Mouse (Mus musculus) C2C12 (cell line): Measurements from ENCODE around the gene Snx5. TPM values are rescaled to one million over a fixed set of nuclear protein-coding genes. Genes with fewer than 3 reads are reported as not detected.
A peak's percentile ranks its signal among the peaks of the same experiment; 100 is the strongest.

Experiments used
- H3K27me3 ChIP-seq: one replicate; pipeline ENCODE4 v1.6.1; 2011; ENCODE audit not compliant: control insufficient read depth, insufficient read depth, insufficient read length
- H3K36me3 ChIP-seq: one replicate; pipeline ENCODE4 v1.6.1; 2011; ENCODE audit not compliant: control insufficient read depth, insufficient read depth
- H3K4me3 ChIP-seq: one replicate; pipeline ENCODE4 v1.5.1; 2011; ENCODE audit warnings: mild to moderate bottlenecking, control low read depth; ENCODE audit not compliant: poor library complexity, insufficient read depth, severe bottlenecking
- H3K79me2 ChIP-seq: one replicate; pipeline ENCODE4 v1.6.1; 2011; ENCODE audit not compliant: control insufficient read depth, insufficient read depth
- H3K79me3 ChIP-seq: one replicate; pipeline ENCODE4 v1.6.1; 2011; ENCODE audit warnings: low read depth, control low read depth
- H3ac ChIP-seq: one replicate; pipeline ENCODE3; 2011; ENCODE audit warnings: low read depth; ENCODE audit not compliant: control insufficient read depth, insufficient read length
- CEBPB ChIP-seq: IDR thresholded peaks from one replicate; pipeline ENCODE4 v1.6.1; 2011; ENCODE audit warnings: low read depth, mild to moderate bottlenecking, control low read depth, moderate library complexity
- CTCF ChIP-seq: IDR thresholded peaks from one replicate; pipeline ENCODE4 v1.5.1; 2011; ENCODE audit not compliant: control insufficient read depth, insufficient read depth, insufficient read length
- FOSL1 ChIP-seq: IDR thresholded peaks from one replicate; pipeline ENCODE4 v1.8.0; 2011; ENCODE audit warnings: mild to moderate bottlenecking, low read length; ENCODE audit not compliant: poor library complexity, insufficient read depth, severe bottlenecking
- MAX ChIP-seq: IDR thresholded peaks from one replicate; pipeline ENCODE4 v1.6.1; 2011; ENCODE audit warnings: mild to moderate bottlenecking, control low read depth
- MYOD1 ChIP-seq: IDR thresholded peaks from one replicate; pipeline ENCODE4 v1.6.1; 2011; ENCODE audit warnings: low read depth; ENCODE audit not compliant: control insufficient read depth, insufficient read length
- MYOG ChIP-seq: IDR thresholded peaks from one replicate; pipeline ENCODE4 v1.6.1; 2011; ENCODE audit not compliant: control insufficient read depth, insufficient read length; ENCODE audit errors: extremely low read depth
- USF1 ChIP-seq: IDR thresholded peaks from one replicate; pipeline ENCODE4 v1.6.1; 2011; ENCODE audit warnings: low read depth, mild to moderate bottlenecking, control low read depth, moderate library complexity
- polyA plus RNA-seq: library from polyadenylated mRNA; unstranded; fragments of >200 nt; fragmentation: generic; extraction: Trizol; gene quantifications from one replicate; pipeline ENCODE4 v1.2.1, GENCODE M21; 2012; ENCODE audit warnings: missing spikeins

The Snx5 gene
- polyA plus RNA-seq, 1 experiment = 87.4 TPM

- no peak overlapping the region for H3K4me3 ChIP-seq
- no peak overlapping the region for H3ac ChIP-seq
- H3K79me3 ChIP-seq = no peaks in the 10 kb centered on the region
- TF ChIP-seq CTCF (no peak), MYOG (no peak), MAX (no peak), MYOD1 (no peak), FOSL1 (no peak), CEBPB (no peak), USF1 (no peak)
- H3K79me2 ChIP-seq = no peaks in the 10 kb centered on the region
- no peaks in the 10 kb centered on the region for H3K27me3 ChIP-seq
- H3K36me3 ChIP-seq = no peaks in the 10 kb centered on the region
These were observed 40.2 kb downstream of the Snx5 start for GRCm38 (mm10) chr2:144230498-144230897.

GRCm38 (mm10) chr2:144229647-144230046 lies 41.1 kb downstream of the Snx5 start:
- TF ChIP-seq CTCF (no peak), USF1 (no peak), MAX (no peak)
- Histone ChIP-seq H3K79me3 (no peaks in the 10 kb centered on the region), H3K79me2 (no peaks in the 10 kb centered on the region), H3K4me3 (no peak overlapping the region), H3K27me3 (no peaks in the 10 kb centered on the region), H3K36me3 (no peaks in the 10 kb centered on the region), H3ac (no peak overlapping the region)

GRCm38 (mm10) chr2:144228521-144229346 lies 42.0 kb downstream of the Snx5 start:
- no peaks in the 10 kb centered on the region for H3K27me3 ChIP-seq
- no peaks in the 10 kb centered on the region for H3K79me2 ChIP-seq
- H3K4me3 ChIP-seq = no peak overlapping the region
- no peaks in the 10 kb centered on the region for H3K79me3 ChIP-seq
- no peak overlapping the region for H3ac ChIP-seq
- TF ChIP-seq CEBPB (no peak), CTCF (no peak), FOSL1 (no peak), USF1 (no peak), MYOG (no peak), MAX (no peak), MYOD1 (no peak)
- no peaks in the 10 kb centered on the region for H3K36me3 ChIP-seq

GRCm38 (mm10) chr2:144226906-144227586 lies 43.7 kb downstream of the Snx5 start:
- Histone ChIP-seq H3ac (no peak overlapping the region), H3K36me3 (no peaks in the 10 kb centered on the region), H3K4me3 (no peak overlapping the region), H3K79me2 (no peaks in the 10 kb centered on the region), H3K79me3 (no peaks in the 10 kb centered on the region), H3K27me3 (no peaks in the 10 kb centered on the region)
- TF ChIP-seq CTCF (no peak), FOSL1 (no peak), MYOD1 (no peak), USF1 (no peak), CEBPB (no peak), MAX (no peak), MYOG (no peak)

GRCm38 (mm10) chr2:144224351-144224750 lies 46.4 kb downstream of the Snx5 start:
- peak overlapping the region; percentile 1 for H3ac ChIP-seq
- TF ChIP-seq MYOD1 = no peak
- H3K79me3 ChIP-seq = no peaks in the 10 kb centered on the region
- no peak overlapping the region for H3K4me3 ChIP-seq
- H3K79me2 ChIP-seq = no peaks in the 10 kb centered on the region
- no peaks in the 10 kb centered on the region for H3K27me3 ChIP-seq
- no peaks in the 10 kb centered on the region for H3K36me3 ChIP-seq

GRCm38 (mm10) chr2:144215601-144216000 lies 55.1 kb downstream of the Snx5 start:
- TF ChIP-seq MYOD1 = no peak
- no peak for TF ChIP-seq MAX
- TF ChIP-seq CTCF = no peak
- TF ChIP-seq FOSL1 = no peak
- no peak for TF ChIP-seq MYOG

More at GRCm38 (mm10) chr2:144215601-144216000, 55.1 kb downstream of the Snx5 start:
- Histone ChIP-seq H3K4me3 (no peak overlapping the region), H3K27me3 (no peaks in the 10 kb centered on the region), H3K36me3 (no peaks in the 10 kb centered on the region), H3K79me2 (no peaks in the 10 kb centered on the region), H3K79me3 (no peaks in the 10 kb centered on the region), H3ac (no peak overlapping the region)
